Mouse (Mus musculus) kidney, postnatal 10 days (tissue): Measurements from ENCODE around the gene Cdc42se2.

Experiments
- DNase-seq: peaks from one replicate; pipeline ENCODE4 v3.0.0; 2021; ENCODE audit warnings: mixed read lengths

Gene Cdc42se2

DNA sequence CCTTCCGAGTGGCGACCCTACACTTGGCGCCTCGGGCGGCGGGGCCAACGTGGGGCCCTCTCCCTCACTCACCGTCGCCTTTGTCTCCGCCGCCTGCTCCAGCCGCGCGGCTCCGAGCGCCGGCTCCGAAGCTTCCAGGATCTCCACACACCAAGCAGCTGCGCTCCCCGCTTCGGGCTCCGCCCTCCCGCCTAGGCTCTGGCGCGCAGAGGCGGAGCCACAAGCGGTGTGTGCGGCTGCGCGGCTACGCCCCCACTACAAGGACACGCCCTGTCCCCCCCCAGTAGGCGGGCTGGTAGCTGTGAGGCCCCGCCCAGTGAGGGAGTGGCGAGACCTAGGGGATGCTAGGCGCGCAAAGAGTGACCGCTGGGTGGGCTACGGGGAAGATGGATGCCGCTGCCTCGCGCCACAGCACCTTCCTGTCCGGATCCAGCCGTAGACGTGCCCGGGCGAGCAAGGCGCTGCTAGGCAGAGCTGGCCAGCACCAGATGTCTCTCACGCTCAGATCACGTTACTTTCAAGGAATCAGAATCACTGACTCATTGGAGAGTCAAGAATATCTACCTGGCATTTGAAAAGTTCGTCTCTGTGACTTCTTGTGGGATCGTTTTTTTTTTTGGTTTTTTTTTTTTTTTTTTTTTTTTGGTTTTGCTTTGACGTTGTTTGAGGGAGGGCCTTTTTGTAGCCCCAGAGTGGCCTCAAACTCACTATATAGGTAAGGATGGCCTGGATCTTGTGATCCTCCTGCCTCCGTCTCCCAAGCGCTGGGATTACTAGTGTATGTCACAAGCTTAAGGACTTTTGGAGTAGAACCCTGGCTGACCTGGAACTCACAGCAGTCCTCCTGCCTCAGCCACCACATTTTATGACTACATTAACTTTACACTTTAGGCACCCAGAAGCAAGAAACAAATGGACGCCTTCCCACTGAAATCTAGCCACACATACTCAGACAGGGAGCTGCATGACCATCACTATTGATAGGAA lies at the start of gene Cdc42se2:
Cdc42se2 (minus strand) TSS at position 188 of the 987 bp plus-strand sequence.
- peak; percentile 98 for DNase-seq

DNA sequence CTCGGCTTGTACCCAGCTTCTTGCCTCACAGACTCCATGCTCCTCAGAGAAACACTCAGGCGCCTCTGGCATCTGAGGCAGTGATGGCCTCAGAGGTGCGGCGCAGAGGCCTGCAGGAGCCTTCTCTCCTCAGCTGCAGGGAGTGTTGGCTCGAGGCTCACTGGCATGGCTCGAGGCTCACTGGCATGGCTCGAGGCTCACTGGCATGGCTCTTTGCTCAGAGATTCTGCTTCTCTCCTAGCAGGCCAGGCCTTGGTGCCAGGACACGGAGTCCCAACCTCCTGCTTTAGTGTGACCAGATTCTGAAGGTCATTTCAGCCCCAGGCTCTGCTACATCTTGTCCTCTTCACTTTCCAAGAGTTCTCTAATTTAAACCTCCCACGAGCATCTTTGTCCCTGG lies 48.6 kb upstream of the Cdc42se2 start:
- DNase-seq = peak; percentile 62

DNA sequence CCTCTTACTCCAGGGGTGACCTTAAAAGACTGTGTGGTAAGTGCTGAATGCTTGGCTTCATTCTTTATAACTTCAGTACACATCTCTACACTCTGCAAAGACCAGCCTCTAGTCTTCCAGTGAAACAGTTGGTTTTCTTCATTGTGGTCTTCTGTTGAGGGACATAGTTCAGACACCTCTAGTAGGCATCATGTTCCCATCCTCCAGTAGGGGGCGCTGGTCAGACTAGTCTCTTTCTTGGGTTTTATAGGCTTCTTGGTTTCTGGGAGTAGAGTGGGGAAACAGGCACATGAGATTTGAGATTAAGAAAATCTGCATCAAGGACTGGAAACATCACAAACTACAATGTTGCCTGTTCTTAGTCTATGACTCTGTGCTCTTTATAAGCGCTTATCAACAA lies 47.1 kb upstream of the Cdc42se2 start:
- DNase-seq = no peak

DNA sequence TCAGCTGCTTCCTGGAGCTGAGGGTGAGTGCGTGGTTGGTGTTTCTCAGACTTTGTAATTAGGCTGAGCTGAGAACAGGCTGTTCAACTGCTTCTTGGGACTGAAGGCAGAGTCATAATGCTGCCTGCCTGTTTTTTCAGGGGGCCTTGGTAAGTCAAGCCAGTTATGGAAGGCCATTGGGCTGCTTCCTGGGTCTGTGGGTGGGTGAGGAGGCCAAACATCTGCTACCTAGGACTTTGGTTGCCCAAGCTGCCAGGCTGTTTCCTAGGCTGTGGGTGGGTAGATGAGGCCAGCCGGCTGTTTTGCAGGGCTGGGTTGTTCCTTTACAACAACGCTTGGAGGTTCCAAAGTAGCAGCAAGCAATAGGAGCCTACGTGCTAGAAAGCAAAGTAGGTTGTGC lies 46.4 kb upstream of the Cdc42se2 start:
- DNase-seq = no peak

DNA sequence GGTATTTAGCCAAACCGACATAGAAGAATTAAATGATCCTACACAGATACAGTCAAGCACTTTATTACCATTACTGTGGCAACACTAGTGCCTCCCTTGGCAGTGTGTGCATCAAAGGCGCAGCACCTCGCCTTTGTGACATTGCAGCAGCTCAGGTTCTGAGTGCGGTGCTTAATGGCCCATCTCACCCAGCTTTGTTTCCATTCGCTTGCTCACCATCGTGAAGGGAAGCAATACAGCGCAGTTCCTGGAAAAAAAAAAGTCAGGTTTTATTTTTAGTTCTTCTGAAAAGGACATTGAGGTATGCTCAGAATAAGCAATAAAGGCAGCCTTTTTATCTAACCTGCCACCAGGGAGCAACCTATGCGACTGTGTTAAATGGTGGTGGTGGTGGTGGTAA lies 39.3 kb upstream of the Cdc42se2 start:
- no peak for DNase-seq

DNA sequence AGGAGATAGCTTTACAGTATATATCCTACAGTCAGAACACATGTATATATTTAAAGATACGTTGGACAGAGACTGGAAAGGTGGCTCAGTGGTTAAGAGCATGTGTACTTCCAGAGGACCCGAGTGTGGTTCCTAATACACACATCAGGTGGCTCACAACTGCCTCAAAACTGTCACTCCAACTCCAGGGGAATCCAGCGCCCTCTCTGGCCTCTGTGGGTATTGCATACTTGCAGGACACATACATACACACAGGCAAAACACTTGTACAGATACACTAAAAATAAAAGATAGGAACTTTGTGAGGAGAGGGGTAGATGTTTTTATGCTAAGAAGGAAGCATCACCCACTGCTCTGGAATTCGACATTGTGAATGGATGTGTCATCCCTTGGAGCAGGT lies 38.3 kb upstream of the Cdc42se2 start:
- DNase-seq = no peak

DNA sequence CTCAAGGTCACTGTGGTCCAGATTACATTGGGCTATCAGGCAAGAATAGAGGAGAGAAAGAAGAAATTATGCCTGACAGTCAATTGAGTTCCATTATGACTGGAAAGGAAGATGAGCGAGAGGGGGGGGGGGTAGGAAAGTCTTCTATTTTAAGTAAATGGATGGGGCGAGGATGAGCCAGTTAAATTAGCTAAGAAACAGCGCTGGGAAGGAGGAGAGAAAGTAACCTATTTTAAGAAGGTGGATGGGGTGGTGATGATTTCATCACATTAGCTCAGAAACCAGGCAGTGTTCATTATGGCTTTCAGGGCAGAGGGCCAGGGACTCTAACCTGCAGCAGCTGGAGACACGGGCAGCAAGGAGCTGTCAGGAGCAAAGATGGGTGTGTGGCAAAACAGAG lies 36.0 kb upstream of the Cdc42se2 start:
- no peak for DNase-seq

DNA sequence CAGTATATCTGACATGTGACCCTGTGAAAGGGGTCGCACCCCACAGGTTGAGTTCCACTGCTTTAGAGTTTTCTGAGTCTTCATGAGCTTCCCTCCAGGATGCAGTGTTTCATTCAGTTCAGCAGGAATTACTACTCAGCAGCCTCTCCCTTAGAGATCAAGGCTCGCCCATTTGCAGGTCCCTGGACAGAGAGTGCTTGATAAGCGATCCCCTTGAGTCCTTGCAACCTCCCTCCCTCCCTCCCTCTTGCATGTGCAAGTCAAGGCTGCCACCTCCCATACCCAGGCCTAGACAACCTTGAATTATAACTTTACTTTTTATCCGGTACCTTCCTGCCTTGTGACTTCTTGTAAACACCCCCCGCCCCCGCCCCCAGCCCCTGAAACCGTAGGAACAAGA lies 32.0 kb upstream of the Cdc42se2 start:
- no peak for DNase-seq

DNA sequence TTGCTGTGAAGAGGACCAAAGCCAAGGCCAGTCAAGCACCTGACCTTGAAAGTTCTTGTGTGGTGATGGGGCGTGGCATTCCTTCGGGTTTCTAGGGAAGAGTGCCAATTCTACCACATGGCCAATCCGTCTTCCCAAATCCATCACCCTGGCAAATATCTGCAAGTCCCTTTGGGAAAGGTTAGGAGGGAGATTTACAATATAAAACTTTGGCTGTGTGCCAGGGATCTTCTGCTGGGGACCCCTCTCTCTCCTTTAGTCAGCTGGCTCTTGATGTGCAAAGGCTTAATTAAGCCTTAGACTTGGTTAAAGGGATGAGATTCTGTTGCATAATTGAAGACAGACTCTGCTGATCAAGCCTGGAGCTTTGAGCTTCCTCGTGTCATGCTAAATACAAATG lies 30.0 kb upstream of the Cdc42se2 start:
- no peak for DNase-seq

DNA sequence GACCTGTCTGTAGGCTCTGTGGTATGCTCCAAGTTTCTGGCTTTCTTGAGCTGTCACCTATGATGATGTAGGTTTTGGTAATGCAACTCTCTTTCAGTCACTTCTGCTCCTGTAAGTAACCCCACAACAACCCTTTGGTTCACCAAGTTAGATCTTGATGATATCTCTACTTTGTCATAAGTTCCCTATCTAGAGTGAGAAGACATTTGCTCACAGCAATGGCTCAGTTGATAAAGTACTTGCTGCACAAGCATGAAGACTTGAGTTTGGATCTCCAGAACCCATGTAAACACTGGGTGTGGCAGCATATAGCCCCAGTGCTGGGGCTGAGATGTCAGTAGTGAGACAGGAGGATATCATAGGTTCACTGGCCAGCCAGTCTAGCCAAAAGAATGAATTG lies 28.2 kb upstream of the Cdc42se2 start:
- DNase-seq = no peak

DNA sequence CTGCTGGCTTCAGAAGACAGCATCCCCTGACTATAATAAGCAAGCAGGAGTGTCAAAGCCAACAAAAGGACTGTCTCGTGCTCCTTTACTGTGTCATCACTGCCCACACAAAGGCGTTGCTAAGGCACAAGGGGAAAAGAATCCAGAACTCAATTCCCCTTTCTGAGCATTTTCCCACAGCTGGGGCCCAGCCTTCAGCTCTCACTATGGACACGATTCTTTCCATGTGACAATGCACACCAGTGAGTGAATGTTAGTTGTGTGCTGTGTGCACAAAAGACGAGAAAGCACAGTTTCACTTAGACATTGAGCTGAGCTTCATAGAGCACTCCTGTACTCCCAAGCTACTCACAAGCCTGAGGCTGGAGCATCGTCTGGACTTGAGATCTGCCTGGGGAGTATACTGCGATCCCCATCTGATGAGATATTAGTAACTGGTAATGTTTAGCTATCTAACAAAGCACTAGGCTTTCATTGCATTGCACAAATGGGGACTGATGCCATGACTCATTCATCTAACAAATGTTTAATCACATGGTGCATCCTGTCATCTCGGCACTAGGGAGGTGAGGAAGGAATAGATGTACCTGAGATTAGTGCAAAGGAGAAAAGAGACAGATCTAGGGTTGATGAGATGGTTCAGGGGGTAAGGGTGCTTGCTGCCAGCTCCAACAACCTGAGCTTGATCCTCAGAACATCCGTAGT lies 25.5 kb upstream of the Cdc42se2 start:
- DNase-seq = no peak

DNA sequence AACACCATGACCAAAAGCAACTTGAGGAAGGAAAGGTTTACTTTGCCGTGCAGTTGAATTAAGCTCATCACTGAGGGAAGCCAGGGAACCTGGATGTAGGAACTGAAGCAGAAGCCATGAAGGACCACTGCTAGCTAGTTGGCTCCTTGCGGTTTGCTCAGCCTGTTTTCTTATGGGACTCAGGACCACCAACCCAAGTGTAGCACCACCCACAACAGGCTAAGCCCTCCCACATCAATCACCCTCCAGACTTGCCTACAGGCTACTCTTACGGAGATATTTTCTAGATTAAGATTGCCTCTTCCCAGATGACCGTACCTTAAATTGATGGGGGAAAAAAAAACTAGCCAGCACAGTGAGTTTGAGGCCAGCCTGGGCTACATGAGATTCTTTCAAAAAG lies 24.8 kb upstream of the Cdc42se2 start:
- DNase-seq = no peak

DNA sequence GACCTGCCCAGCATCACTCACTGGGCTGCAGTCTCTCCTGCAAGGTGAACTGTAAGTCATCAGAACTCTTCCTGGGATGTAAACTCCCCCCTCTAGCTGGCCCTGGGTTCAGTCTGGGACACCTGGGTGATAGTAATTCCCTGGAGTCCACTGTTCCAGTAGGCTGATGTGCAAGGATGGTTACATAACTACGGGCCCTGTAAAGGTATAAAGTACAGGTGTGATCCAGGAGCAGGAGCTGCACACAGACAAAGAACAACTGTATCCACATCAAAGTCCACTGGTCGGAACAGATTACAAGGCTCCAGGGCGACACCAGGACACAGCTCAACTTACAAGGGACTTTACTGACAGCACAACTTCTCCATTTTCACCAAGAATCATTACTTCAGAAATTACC lies 23.6 kb upstream of the Cdc42se2 start:
- DNase-seq = no peak

DNA sequence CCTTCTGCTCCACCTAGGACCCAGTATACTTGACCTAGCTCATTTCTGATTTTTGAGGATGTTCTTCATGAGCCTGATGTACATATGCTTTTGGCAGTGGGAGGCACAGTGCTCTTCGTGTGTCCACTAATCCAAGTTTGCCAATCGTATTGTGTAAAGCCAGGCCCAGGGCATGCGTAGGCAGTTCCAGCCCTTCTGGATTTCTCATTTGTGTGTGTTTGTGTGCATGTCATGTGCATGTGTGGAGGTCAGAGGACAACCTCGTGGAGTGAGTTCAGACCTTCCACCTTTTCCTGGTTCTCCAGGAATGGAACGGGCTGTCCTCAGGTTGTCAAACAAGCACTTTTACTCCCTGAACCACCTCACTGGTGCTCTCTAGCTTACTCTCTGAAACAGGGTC lies 22.1 kb upstream of the Cdc42se2 start:
- no peak for DNase-seq

DNA sequence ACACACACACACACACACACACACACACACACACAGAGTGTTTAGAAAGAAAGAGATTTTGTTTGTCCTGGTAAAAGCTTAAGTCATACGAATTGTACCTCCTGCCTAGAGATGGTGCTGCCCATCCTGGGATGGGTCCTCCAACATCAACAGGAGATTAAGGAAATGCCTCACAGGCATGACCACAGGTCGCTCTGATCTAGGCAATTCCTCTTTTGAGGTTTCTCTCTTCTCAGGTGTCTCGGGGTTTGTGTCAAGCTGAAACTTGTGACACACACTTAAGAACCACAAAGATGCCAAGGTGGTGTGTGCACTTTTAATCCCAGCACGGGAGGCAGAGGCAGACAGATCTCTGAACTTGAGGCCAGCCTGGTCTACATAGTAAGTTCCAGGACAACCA lies 20.7 kb upstream of the Cdc42se2 start:
- DNase-seq = no peak

DNA sequence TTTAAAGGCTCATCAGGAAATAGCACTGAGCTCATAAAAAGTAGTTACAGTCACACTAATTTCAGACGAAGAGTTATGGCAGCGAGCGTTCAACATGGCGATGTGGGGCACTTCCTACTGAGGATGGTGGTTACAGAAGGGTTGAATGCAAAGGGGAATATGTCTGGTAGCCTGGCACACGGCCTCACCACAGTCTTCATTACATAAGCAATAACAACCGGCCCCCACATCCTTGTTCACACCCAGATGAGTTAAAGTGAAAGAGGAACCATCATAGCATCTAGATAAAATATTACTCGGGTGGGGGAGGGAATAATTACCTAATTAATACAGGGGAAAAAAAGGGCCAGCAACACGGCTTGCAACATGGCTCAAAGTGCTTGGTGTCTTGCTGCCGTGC lies 20.2 kb upstream of the Cdc42se2 start:
- no peak for DNase-seq

DNA sequence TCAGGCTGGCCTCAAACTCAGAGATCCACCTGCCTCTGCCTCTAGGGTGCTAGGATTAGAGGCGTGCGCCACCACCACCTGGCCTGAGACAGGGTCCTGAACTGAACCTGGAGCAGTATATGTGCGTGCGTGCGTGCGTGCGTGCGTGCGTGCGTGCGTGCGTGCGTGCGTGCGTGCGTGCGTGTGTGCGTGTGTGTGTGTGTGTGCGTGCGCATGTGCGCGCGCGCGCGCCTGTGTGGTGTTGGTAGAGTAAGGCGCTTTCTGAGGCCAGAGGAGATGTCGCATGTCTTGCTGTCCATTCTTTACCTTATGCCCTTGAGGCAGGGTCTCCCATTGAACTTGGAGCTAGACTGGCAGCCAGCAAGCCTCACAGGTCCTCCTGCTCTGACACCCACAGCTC lies 19.4 kb upstream of the Cdc42se2 start:
- DNase-seq = no peak

DNA sequence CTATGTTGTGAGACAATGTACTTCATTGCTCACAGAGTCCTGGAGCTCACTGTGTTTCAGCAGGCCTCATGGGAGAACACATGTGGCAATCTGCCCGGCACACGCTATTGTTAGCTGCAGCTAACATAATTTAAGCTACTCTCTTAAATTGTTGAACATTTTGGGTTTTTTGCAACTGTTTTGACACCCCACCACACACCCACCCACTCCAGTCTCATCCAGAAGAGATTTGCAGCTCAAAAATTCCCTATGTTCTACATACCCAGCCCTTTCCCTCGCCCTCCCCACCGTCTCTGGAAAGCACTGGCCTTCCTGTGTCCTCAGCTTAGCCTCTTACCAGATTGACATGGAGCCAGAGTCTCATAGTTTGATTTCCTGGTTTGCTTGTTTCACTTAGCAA lies 17.7 kb upstream of the Cdc42se2 start:
- DNase-seq = peak; percentile 80

DNA sequence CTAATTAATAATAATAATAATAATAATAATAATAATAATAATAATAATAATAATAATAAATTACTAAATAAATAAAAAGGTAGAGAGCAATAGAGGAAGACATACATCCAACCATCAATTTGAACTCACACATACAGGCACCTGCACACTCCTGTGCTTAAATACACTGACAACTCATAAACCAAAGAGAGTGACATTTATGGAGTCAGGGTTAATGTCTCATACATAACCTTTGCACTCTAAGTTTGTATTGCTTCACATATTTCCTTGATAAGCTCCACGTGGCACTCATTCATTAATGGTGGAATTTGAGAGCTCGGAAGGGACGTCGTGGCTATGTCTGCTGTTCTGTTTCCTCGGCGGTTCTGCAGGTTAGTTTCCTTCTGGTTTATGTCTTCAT lies 15.1 kb upstream of the Cdc42se2 start:
- DNase-seq = no peak

DNA sequence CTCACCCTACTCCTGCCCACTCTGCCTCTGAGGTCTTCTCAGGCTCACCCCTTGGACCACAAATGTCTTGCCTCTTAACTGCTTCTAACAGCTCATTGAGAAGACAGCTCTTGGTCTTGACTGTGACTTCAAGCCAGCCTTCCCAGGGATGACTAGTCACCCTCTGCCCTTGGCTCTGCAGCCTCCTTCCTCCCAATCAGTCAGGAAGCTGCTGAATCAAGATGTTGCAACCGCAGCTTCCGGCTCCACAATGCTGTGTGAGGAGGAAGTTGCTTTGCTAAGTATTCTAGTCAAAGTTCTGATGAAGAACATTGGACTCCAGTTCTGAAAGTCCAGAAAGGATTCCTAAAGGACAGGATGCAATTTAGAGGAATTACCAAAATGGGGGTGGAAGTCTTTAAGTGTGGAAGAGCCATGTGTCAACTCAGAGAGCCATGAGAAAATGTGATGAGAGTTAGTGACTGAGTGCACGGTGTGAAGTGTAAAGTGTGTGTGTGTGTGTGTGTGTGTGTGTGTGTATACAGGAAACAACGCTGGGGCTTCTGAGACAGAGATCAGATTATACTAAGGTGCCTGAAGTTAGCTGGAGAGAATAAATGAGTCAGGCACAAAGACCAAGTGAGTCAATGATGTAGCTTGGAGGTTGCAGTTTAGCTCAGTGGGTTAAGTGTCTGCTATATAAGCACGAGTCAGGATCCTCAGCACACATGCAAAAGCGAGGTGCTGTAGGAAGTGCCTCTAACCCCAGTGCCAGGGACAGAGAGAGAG lies 14.5 kb upstream of the Cdc42se2 start:
- DNase-seq = peak; percentile 56

DNA sequence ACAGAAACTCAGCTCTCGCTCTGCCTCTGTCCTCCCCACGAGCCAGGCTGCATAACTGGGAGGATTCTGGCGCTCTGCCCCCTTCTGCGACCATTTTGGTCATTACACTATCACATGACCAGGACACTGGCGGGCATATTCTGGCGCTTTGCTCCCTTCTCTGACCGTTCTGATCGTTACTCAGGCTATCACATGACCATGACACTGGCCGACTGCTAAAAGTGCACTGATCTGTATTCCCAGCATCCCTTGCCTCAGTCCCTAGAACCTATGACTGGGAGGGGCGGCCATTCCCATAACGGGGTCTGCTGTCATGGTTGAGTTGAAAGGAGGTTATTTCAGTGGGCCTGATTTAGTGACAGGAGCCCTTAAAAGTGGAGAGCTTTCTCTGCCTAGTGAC lies 9.1 kb upstream of the Cdc42se2 start:
- DNase-seq = no peak

DNA sequence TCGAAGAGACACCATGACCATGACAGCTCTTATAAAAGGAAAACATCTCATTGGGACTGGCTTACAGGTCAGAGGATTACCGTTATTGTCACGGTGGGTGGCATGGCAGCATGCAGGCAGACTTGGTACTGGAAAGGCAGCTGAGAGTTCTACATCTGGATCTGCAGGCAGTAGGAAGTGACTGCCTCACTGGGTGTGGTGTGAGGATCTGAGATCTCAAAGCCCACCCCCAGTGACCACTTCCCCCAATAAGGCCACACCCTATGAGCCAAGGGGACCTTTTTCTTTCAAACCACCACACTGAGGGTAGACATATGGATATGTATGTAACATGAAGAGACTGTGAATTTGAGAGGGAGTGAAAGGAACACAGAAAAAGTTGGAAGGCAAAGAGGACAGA lies 7.2 kb upstream of the Cdc42se2 start:
- DNase-seq = no peak

DNA sequence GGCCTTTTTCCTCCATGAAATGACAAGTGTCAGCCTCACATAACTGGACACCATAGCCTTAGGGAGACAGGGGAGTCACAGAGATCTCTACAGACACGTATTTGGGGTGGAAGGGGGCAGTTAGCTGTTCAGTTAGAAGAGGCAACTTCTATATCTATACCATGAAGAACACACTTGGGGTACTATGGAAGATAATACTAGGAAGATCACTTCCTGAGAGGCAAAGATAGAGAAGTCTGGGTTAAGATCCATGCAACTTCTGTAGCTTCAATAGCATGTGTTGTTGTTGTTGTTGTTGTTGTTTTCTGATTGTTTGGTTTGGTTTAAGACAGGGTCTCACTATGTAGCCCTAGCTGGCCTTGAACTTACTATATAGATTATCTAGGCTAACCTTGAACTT lies 5.7 kb upstream of the Cdc42se2 start:
- DNase-seq = no peak

DNA sequence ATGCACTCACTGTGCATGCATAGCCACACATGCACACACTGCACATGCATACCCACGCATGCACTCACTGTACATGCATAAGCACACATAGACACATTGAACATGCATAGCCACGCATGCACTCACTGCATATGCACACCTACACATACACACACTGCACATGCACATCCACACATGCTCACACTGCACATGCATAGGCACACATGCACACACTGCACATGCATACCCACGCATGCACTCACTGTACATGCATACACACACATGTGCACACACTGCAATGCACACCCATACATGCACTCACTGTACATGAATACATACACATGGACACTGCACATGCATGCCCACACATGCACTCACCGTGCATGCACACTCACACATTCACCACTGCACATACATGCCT lies 4.0 kb upstream of the Cdc42se2 start:
- no peak for DNase-seq
